Mouse (Mus musculus) megakaryocyte progenitor cell, adult 5-6 weeks (primary cell): ENCODE results near the gene Cebpz. TPM values are rescaled to one million over a fixed set of nuclear protein-coding genes. Genes with fewer than 3 reads are reported as not detected.
A peak's percentile ranks its signal among the peaks of the same experiment; 100 is the strongest.

Experiments
- ATAC-seq: replicated peaks from 2 replicates; pipeline ENCODE4 v1.8.0; 2016; ENCODE audit warnings: mild to moderate bottlenecking, moderate TSS enrichment, inconsistent platforms; ENCODE audit not compliant: poor library complexity
- total RNA-seq, 2 experiments: library from RNA; stranded (forward) in 1 of 2; stranded (reverse) in 1 of 2; fragments of 157-497, 149-512 nt in 1 of 2; fragments of 200-1000 nt in 1 of 2; gene quantifications; 2 replicates each; pipeline versions ENCODE4 v1.2.3 to v1.2.4; 2015 to 2017

Cebpz gene
- total RNA-seq (2015) (68.7 and 78.1 TPM in 2 replicates), total RNA-seq (2017) (101 and 183 TPM in 2 replicates)

- peak; percentile 93 for ATAC-seq
Observed at GRCm38 (mm10) chr17:78936466-78937228, at the start of gene Cebpz, which contains the start of gene Ndufaf7. TSS of gene Cebpz (minus strand) at chr17:78937066. TSS of gene Ndufaf7 (plus strand) at chr17:78937136.

- ATAC-seq: no peak
Observed at GRCm38 (mm10) chr17:78983736-78984135, 46.9 kb upstream of the Cebpz start.

GRCm38 (mm10) chr17:78983166-78983565, 46.3 kb upstream of the Cebpz start:
- no peak for ATAC-seq

- ATAC-seq: no peak
Observed at GRCm38 (mm10) chr17:78968500-78968899, 31.6 kb upstream of the Cebpz start.

- ATAC-seq: peak; percentile 79
Observed at GRCm38 (mm10) chr17:78966092-78966883, 29.4 kb upstream of the Cebpz start.

GRCm38 (mm10) chr17:78964387-78964786, 27.5 kb upstream of the Cebpz start:
- no peak for ATAC-seq

GRCm38 (mm10) chr17:78959473-78959872, 22.6 kb upstream of the Cebpz start:
- 0 out of 2 replicates have a peak, but pooled peaks have one; percentile 29 for ATAC-seq

- ATAC-seq: no peak
Observed at GRCm38 (mm10) chr17:78953240-78953639, 16.4 kb upstream of the Cebpz start.

- ATAC-seq: no peak
Observed at GRCm38 (mm10) chr17:78952070-78952469, 15.2 kb upstream of the Cebpz start.

- no peak for ATAC-seq
Observed at GRCm38 (mm10) chr17:78951225-78951624, 14.4 kb upstream of the Cebpz start.

- no peak for ATAC-seq
Observed at GRCm38 (mm10) chr17:78942579-78942978, 5.7 kb upstream of the Cebpz start.

GRCm38 (mm10) chr17:78938927-78939326, 2.1 kb upstream of the Cebpz start:
- peak; percentile 46 for ATAC-seq

- ATAC-seq: no peak
Observed at GRCm38 (mm10) chr17:78937229-78937853, 475 bp upstream of the Cebpz start.

GRCm38 (mm10) chr17:78935857-78936256, 1.0 kb downstream of the Cebpz start:
- ATAC-seq: no peak

GRCm38 (mm10) chr17:78917696-78918095, 19.2 kb downstream of the Cebpz start:
- no peak for ATAC-seq

- ATAC-seq: no peak
Observed at GRCm38 (mm10) chr17:78916899-78917298, 20.0 kb downstream of the Cebpz start.

GRCm38 (mm10) chr17:78916369-78916813, 20.5 kb downstream of the Cebpz start, which contains the start of gene Cebpzos:
TSS of gene Cebpzos (plus strand) at chr17:78916500.
- ATAC-seq: peak; percentile 87

- no peak for ATAC-seq
Observed at GRCm38 (mm10) chr17:78915772-78916171, 21.1 kb downstream of the Cebpz start.

- ATAC-seq: no peak
Observed at GRCm38 (mm10) chr17:78913921-78914320, 22.9 kb downstream of the Cebpz start.

- peak; percentile 51 for ATAC-seq
Observed at GRCm38 (mm10) chr17:78912861-78913281, 24.0 kb downstream of the Cebpz start.

GRCm38 (mm10) chr17:78909374-78909773, 27.5 kb downstream of the Cebpz start:
- no peak for ATAC-seq
